Mouse (Mus musculus): ENCODE measurements around the gene Gm31371.
"Not testable (repeated sequence)": the region's sequence is repeated elsewhere in the genome, so short reads cannot be mapped to it uniquely, and the experiment has no call there.

Gm31371 gene

GRCm38 (mm10) chr8:19903092-19903491 is at the start of gene Gm31371:
TSS of gene Gm31371 (plus strand) at chr8:19903392.
- DNase-seq = not testable (repeated sequence)

GRCm38 (mm10) chr8:19906425-19907055 is 3.3 kb downstream of the Gm31371 start:
- DNase-seq = not testable (repeated sequence)

- not testable (repeated sequence) for DNase-seq
Measured at GRCm38 (mm10) chr8:19908841-19909321, 5.7 kb downstream of the Gm31371 start.

- not testable (repeated sequence) for DNase-seq
Measured at GRCm38 (mm10) chr8:19919086-19919485, 15.9 kb downstream of the Gm31371 start.

GRCm38 (mm10) chr8:19934274-19934673 is 31.1 kb downstream of the Gm31371 start:
- DNase-seq = not testable (repeated sequence)

- not testable (repeated sequence) for DNase-seq
Measured at GRCm38 (mm10) chr8:19935541-19936030, 32.4 kb downstream of the Gm31371 start.

- DNase-seq = no peak
Measured at GRCm38 (mm10) chr8:19960935-19961334, 57.7 kb downstream of the Gm31371 start.

GRCm38 (mm10) chr8:19963766-19964165 is 60.6 kb downstream of the Gm31371 start:
- DNase-seq = not testable (repeated sequence)

- DNase-seq = peak; percentile 2 to 9
Measured at GRCm38 (mm10) chr8:19968151-19968550, 65.0 kb downstream of the Gm31371 start.

GRCm38 (mm10) chr8:19975237-19975636 is 72.0 kb downstream of the Gm31371 start:
- not testable (repeated sequence) for DNase-seq

Data from cerebellum, postnatal 10 days (tissue).